Mouse (Mus musculus): Measurements from ENCODE around the gene Mrpl51. TPM values are rescaled to one million over a fixed set of nuclear protein-coding genes. Genes with fewer than 3 reads are reported as not detected.

Mrpl51 gene
- polyA plus RNA-seq, 1 experiment from 2014 or later, result 220 TPM

DNA sequence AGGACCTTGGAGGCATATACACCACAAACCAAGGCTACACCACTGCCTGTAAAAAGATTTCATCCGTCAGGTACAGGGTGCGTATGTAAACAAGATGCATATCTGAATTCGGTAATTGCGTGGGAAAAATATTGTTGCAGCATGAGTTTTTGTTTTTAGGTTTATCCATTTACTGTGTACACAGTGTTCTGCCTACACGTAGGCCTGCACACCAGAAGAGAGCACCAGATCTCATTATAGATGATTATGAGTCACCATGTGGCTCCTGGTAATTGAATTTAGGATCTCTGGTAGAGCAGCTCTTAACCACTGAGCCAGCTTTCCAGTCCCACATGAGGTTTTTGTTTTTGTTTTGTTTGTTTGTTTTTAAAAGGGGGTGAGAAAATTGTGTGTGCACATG is 5.6 kb downstream of the Mrpl51 start:
- 82% methylated on average over 5 of the region's 5 CpGs for WGBS
- no peak overlapping the region for H3K4me3 ChIP-seq (replicated peaks)
- no peak overlapping the region for H3K4me2 ChIP-seq
- H3K36me3 ChIP-seq, result peaks cover 26% of the 10 kb centered on the region
- no peak overlapping the region for H3K27ac ChIP-seq
- ATAC-seq (replicated peaks; ENCODE audit: low FRiP score), result no peak
- no peaks in the 10 kb centered on the region for H3K9me3 ChIP-seq (replicated peaks)
- H3K27me3 ChIP-seq, result no peaks in the 10 kb centered on the region
- peaks cover 16% of the 10 kb centered on the region for H3K4me1 ChIP-seq
- no peak overlapping the region for H3K9ac ChIP-seq

DNA sequence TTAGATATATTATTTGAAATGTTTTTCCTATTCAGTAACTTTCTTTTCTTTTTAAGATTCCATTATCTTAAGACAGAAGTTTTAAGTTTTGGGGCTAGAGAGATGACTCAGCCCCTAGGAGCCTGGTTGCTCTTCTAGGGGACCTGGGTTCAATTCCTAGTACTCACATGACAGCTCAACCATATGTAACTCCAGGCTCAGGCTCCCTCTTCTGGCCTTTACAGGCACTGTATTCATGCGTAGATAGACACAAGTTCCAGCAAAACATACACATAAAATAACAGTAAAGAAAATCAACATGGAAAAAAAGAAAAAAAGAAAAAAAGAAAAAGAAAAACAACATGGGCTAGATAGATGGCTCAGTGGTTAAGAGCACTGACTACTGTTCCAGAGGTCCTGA is 18.8 kb downstream of the Mrpl51 start:
- Histone ChIP-seq H3K9me3 (replicated peaks) (no peaks in the 10 kb centered on the region), H3K27ac (no peak overlapping the region), H3K36me3 (no peaks in the 10 kb centered on the region), H3K27me3 (peaks cover 16% of the 10 kb centered on the region), H3K9ac (no peak overlapping the region), H3K4me2 (no peak overlapping the region), H3K4me1 (no peaks in the 10 kb centered on the region), H3K4me3 (replicated peaks) (no peak overlapping the region)
- 87% methylated on average over 1 of the region's 1 CpGs for WGBS
- no peak for ATAC-seq (replicated peaks; ENCODE audit: low FRiP score)

- no peak for ATAC-seq (replicated peaks; ENCODE audit: low FRiP score)
- WGBS, result 49% methylated on average over 2 of the region's 2 CpGs
These were observed 21.0 kb downstream of the Mrpl51 start for GRCm38 (mm10) chr6:125212621-125213020.

GRCm38 (mm10) chr6:125213129-125213528 is 21.5 kb downstream of the Mrpl51 start:
- 65% methylated on average over 6 of the region's 6 CpGs for WGBS
- no peaks in the 10 kb centered on the region for H3K36me3 ChIP-seq
- peaks cover 16% of the 10 kb centered on the region for H3K27me3 ChIP-seq
- H3K9ac ChIP-seq, result no peak overlapping the region
- no peak overlapping the region for H3K27ac ChIP-seq
- no peak overlapping the region for H3K4me3 ChIP-seq (replicated peaks)
- H3K4me2 ChIP-seq, result no peak overlapping the region
- ATAC-seq (replicated peaks; ENCODE audit: low FRiP score), result no peak
- peaks cover 15% of the 10 kb centered on the region for H3K4me1 ChIP-seq
- H3K9me3 ChIP-seq (replicated peaks), result no peaks in the 10 kb centered on the region

More at GRCm38 (mm10) chr6:125212621-125213020, 21.0 kb downstream of the Mrpl51 start:
- H3K36me3 ChIP-seq, result no peaks in the 10 kb centered on the region
- H3K9me3 ChIP-seq (replicated peaks), result no peaks in the 10 kb centered on the region
- H3K9ac ChIP-seq, result no peak overlapping the region
- H3K4me2 ChIP-seq, result no peak overlapping the region
- H3K4me1 ChIP-seq, result peaks cover 15% of the 10 kb centered on the region
- peaks cover 16% of the 10 kb centered on the region for H3K27me3 ChIP-seq
- no peak overlapping the region for H3K4me3 ChIP-seq (replicated peaks)
- no peak overlapping the region for H3K27ac ChIP-seq

DNA sequence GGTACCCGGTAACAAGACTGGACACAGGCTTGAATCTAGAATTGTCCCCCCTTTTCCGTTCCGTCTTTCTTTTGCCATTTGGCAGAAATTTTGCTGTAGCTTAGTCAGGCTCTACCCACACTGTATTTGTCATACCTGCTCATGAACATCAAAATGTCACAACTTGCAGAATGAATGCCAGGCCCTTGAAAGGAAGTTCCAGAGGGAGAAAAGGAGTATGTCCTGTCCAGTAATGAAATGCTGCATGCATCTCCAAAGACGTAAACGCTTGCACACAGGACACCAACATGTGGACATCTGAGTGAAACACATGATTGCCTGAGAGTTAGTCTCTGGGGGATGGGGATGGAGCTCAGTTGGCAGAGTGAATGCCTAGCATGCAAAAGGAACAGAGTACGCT is 22.1 kb downstream of the Mrpl51 start:
- no peaks in the 10 kb centered on the region for H3K9me3 ChIP-seq (replicated peaks)
- WGBS, result 79% methylated on average over 6 of the region's 6 CpGs
- peaks cover 16% of the 10 kb centered on the region for H3K27me3 ChIP-seq
- H3K36me3 ChIP-seq, result no peaks in the 10 kb centered on the region
- no peak overlapping the region for H3K4me2 ChIP-seq
- no peak for ATAC-seq (replicated peaks; ENCODE audit: low FRiP score)
- H3K27ac ChIP-seq, result no peak overlapping the region
- peaks cover 15% of the 10 kb centered on the region for H3K4me1 ChIP-seq
- H3K9ac ChIP-seq, result no peak overlapping the region
- no peak overlapping the region for H3K4me3 ChIP-seq (replicated peaks)

DNA sequence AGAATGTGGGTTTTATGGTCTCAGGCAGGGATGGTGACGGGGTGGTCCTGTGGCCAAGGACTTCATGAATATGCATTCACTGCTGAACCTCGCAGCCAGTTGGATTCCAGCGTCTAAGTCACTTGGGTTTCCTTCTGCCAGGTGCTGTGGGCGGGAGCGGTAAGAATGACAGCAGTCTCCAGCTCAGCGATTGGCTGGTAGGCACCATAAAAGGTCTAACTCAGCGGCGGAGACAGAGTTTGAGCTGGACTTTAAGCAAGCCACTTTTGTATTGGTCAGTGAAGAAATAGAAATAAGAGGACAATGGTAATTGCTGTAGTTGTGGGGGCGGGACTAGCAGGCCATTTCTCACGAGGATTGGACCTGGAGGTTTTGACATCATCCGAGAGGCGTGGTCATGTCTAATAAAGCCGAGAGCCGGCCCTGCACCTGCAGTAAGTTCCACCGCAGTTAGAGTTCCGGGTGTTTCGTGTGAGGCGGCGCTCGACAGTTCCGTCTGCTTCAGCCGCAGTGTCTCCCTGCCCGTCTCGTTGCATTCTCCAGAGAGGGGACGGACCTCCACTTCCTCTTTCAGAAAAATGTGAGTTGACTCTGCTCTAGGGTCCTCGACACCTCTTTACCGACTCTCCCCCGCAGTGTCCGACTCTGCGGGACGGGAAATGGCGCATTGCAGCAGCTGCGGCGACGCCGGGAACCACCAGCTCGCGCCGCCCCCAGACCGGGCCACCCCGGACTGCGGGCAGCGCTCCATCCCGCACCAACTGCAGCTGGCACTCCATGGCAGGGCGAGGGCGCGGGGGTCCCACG is 23.8 kb downstream of the Mrpl51 start, which contains the start of gene Vamp1:
TSS of gene Vamp1 (plus strand) at position 404 of the 807 bp plus-strand sequence.
- Histone ChIP-seq H3K4me3 (replicated peaks) (peak within 1 kb of the TSS; percentile 64), H3K36me3 (0 out of 2 replicates have a peak, but pooled peaks cover 4% of the 10 kb centered on the region), H3K4me2 (peak within 1 kb of the TSS; percentile 90), H3K27me3 (peaks cover 16% of the 10 kb centered on the region), H3K9me3 (replicated peaks) (no peaks in the 10 kb centered on the region), H3K27ac (peak within 1 kb of the TSS; percentile 85), H3K4me1 (peaks cover 15% of the 10 kb centered on the region), H3K9ac (peak within 1 kb of the TSS; percentile 74)
- ATAC-seq (replicated peaks; ENCODE audit: low FRiP score), result peak; percentile 97
- WGBS, result under 1% methylated on average over 48 of the region's 48 CpGs

GRCm38 (mm10) chr6:125216898-125217297 is 25.3 kb downstream of the Mrpl51 start:
- no peak overlapping the region for H3K4me2 ChIP-seq
- no peak for ATAC-seq (replicated peaks; ENCODE audit: low FRiP score)
- 76% methylated on average over 2 of the region's 2 CpGs for WGBS

GRCm38 (mm10) chr6:125217899-125218298 is 26.3 kb downstream of the Mrpl51 start:
- H3K4me3 ChIP-seq (replicated peaks), result no peak overlapping the region
- no peak overlapping the region for H3K9ac ChIP-seq
- H3K9me3 ChIP-seq (replicated peaks), result no peaks in the 10 kb centered on the region
- WGBS, result 87% methylated on average over 11 of the region's 11 CpGs
- ATAC-seq (replicated peaks; ENCODE audit: low FRiP score), result no peak
- no peak overlapping the region for H3K4me2 ChIP-seq
- no peak overlapping the region for H3K27ac ChIP-seq
- H3K4me1 ChIP-seq, result peaks cover 18% of the 10 kb centered on the region
- peaks cover 12% of the 10 kb centered on the region; the same call in 1 of the 2 replicates for H3K27me3 ChIP-seq
- H3K36me3 ChIP-seq, result 0 out of 2 replicates have a peak, but pooled peaks cover 4% of the 10 kb centered on the region

More at GRCm38 (mm10) chr6:125216898-125217297, 25.3 kb downstream of the Mrpl51 start:
- Histone ChIP-seq H3K27me3 (peaks cover 16% of the 10 kb centered on the region), H3K27ac (no peak overlapping the region), H3K9me3 (replicated peaks) (no peaks in the 10 kb centered on the region), H3K9ac (no peak overlapping the region), H3K4me3 (replicated peaks) (no peak overlapping the region), H3K4me1 (peaks cover 15% of the 10 kb centered on the region), H3K36me3 (0 out of 2 replicates have a peak, but pooled peaks cover 4% of the 10 kb centered on the region)

DNA sequence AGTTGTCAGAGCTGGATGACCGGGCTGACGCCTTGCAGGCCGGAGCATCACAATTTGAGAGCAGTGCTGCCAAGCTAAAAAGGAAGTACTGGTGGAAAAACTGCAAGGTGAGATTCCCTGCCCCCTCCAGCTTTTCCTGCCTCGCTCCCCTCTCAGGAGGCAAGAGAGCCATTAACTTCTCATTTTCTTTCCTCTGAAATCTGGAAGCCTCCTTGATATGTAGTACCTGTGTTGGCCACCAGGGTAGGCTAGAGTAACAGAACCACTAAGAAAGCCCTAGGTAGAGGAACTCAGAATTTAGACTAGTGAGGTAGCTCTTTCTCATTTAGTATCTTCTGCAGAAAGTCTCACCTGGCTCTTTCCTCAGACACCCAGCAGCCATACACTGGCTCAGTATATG is 27.4 kb downstream of the Mrpl51 start:
- peaks cover 18% of the 10 kb centered on the region for H3K4me1 ChIP-seq
- H3K27me3 ChIP-seq, result peaks cover 2% of the 10 kb centered on the region; the same call in 1 of the 2 replicates
- WGBS, result 73% methylated on average over 4 of the region's 4 CpGs
- H3K27ac ChIP-seq, result no peak overlapping the region
- no peak overlapping the region for H3K4me3 ChIP-seq (replicated peaks)
- ATAC-seq (replicated peaks; ENCODE audit: low FRiP score), result no peak
- no peak overlapping the region for H3K4me2 ChIP-seq
- H3K9me3 ChIP-seq (replicated peaks), result no peaks in the 10 kb centered on the region
- H3K36me3 ChIP-seq, result 0 out of 2 replicates have a peak, but pooled peaks cover 4% of the 10 kb centered on the region
- no peak overlapping the region for H3K9ac ChIP-seq

DNA sequence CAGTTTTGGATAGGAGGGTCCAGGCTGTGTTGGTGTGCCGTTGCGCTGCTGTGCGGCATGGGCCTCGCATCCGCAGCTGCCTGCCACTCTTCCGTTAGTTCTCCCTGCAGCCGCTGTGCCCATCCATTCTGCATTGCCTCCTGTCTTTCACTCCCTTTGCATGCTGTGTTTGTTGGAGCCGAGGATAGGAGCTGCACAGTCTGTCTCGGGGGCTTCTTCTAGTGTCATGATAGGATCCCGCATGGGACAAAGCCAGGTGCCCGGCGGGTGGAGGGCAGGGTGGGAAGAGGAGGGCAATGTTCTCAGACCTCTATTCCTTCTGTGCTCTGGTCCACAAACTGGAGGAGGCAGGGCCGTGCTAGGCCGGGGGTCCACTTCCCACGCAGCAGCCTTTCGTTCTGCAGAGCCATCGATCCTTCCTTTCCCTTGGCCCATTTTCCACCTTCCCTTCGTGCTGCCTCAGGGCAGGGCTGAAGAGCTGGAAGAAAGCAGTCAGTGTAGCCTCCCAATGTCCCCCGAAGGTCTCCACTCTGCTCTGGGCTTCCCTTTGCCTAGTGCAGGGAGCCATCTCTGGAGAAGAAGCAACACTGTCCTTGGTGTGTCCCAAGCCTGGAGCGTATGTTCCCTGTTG is 29.6 kb downstream of the Mrpl51 start:
- ATAC-seq (replicated peaks; ENCODE audit: low FRiP score), result no peak
- Histone ChIP-seq H3K4me1 (peaks cover 13% of the 10 kb centered on the region), H3K9ac (no peak overlapping the region), H3K4me3 (replicated peaks) (no peak overlapping the region), H3K36me3 (peaks cover 9% of the 10 kb centered on the region; the same call in 1 of the 2 replicates), H3K27me3 (no peaks in the 10 kb centered on the region), H3K9me3 (replicated peaks) (no peaks in the 10 kb centered on the region), H3K4me2 (no peak overlapping the region), H3K27ac (0 out of 2 replicates have a peak overlapping the region, but pooled peaks have one; percentile 5)
- WGBS, result 91% methylated on average over 20 of the region's 20 CpGs

DNA sequence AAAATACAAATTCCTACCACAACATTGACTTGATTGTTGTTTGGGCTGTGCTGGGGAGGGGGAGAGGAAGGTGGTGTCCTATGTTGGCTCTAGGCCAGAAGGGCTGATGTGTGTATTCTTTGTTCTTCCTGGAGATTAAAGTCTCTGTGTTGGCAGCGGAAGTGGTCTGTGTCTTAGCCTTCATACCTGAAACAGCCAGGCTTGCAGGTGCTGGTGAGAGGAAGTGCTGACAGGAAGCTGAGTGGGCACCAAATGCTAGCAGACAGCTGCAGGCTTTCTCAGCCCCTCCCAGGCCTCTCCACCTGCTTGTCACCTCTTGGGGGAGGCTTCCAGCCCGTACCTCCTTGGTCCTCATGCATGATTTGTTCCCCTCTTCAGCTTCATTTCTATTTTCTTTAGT is 30.5 kb downstream of the Mrpl51 start:
- ATAC-seq (replicated peaks; ENCODE audit: low FRiP score), result no peak
- peaks cover 3% of the 10 kb centered on the region; the same call in 1 of the 2 replicates for H3K4me1 ChIP-seq
- no peaks in the 10 kb centered on the region for H3K9me3 ChIP-seq (replicated peaks)
- no peaks in the 10 kb centered on the region for H3K27me3 ChIP-seq
- H3K9ac ChIP-seq, result no peak overlapping the region
- WGBS, result 52% methylated on average over 2 of the region's 2 CpGs
- H3K36me3 ChIP-seq, result peaks cover 9% of the 10 kb centered on the region; the same call in 1 of the 2 replicates
- H3K4me3 ChIP-seq (replicated peaks), result no peak overlapping the region
- no peak overlapping the region for H3K27ac ChIP-seq
- no peak overlapping the region for H3K4me2 ChIP-seq

GRCm38 (mm10) chr6:125222577-125222976 is 31.0 kb downstream of the Mrpl51 start:
- Histone ChIP-seq H3K36me3 (peaks cover 9% of the 10 kb centered on the region; the same call in 1 of the 2 replicates), H3K4me3 (replicated peaks) (no peak overlapping the region), H3K27ac (no peak overlapping the region), H3K4me2 (no peak overlapping the region), H3K27me3 (no peaks in the 10 kb centered on the region), H3K9ac (no peak overlapping the region), H3K9me3 (replicated peaks) (no peaks in the 10 kb centered on the region), H3K4me1 (0 out of 2 replicates have a peak, but pooled peaks cover 3% of the 10 kb centered on the region)
- ATAC-seq (replicated peaks; ENCODE audit: low FRiP score), result no peak
- 84% methylated on average over 3 of the region's 3 CpGs for WGBS

All from kidney, embryonic 15.5 days (tissue).